Mouse (Mus musculus): ENCODE results near the gene Rapgefl1. TPM values are rescaled to one million over a fixed set of nuclear protein-coding genes. Genes with fewer than 3 reads are reported as not detected.

The Rapgefl1 gene
- polyA plus RNA-seq, 1 experiment from 2014 or later, result 5.8 TPM

DNA sequence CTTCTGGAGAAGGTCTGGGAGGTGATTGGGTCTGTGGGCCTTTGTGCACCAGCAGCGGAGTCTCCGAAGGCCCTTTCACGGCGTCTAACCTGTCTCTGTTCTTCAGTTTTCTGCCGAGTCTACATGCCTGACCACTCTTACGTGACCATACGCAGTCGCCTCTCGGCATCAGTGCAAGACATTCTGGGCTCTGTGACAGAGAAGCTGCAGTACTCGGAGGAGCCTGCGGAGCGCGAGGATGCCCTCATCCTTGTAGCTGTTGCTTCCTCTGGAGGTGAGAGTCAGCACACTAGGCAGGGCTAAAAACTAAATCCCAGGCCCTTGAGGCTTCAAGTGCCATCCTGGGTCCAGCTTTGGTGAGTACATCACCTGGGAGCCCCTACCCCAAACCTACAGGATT lies 9.4 kb downstream of the Rapgefl1 start:
- H3K4me1 ChIP-seq (replicated peaks), result peaks cover 21% of the 10 kb centered on the region
- no peak overlapping the region for H3K4me3 ChIP-seq (replicated peaks)
- no peak for ATAC-seq
- no peak overlapping the region for H3K9ac ChIP-seq (replicated peaks)
- H3K4me2 ChIP-seq (replicated peaks), result no peak overlapping the region
- 53% methylated on average over 13 of the region's 13 CpGs for WGBS
- H3K36me3 ChIP-seq, result 0 out of 2 replicates have a peak, but pooled peaks cover 5% of the 10 kb centered on the region
- H3K27me3 ChIP-seq, result 0 out of 2 replicates have a peak, but pooled peaks cover 9% of the 10 kb centered on the region
- no peaks in the 10 kb centered on the region for H3K9me3 ChIP-seq
- no peak overlapping the region for H3K27ac ChIP-seq

GRCm38 (mm10) chr11:98846865-98847604 lies 10.4 kb downstream of the Rapgefl1 start:
- Histone ChIP-seq H3K9ac (replicated peaks) (no peak overlapping the region), H3K9me3 (no peaks in the 10 kb centered on the region), H3K4me3 (replicated peaks) (no peak overlapping the region), H3K27me3 (0 out of 2 replicates have a peak, but pooled peaks cover 9% of the 10 kb centered on the region), H3K27ac (no peak overlapping the region), H3K36me3 (0 out of 2 replicates have a peak, but pooled peaks cover 6% of the 10 kb centered on the region), H3K4me1 (replicated peaks) (peaks cover 21% of the 10 kb centered on the region), H3K4me2 (replicated peaks) (no peak overlapping the region)
- ATAC-seq, result no peak
- 75% methylated on average over 19 of the region's 19 CpGs for WGBS

GRCm38 (mm10) chr11:98849196-98849894 lies 12.8 kb downstream of the Rapgefl1 start:
- peak; percentile 41; the same call in 1 of the 2 replicates for ATAC-seq
- H3K4me2 ChIP-seq (replicated peaks), result peak overlapping the region; percentile 37; the same call in 1 of the 2 replicates
- H3K36me3 ChIP-seq, result 0 out of 2 replicates have a peak, but pooled peaks cover 6% of the 10 kb centered on the region

DNA sequence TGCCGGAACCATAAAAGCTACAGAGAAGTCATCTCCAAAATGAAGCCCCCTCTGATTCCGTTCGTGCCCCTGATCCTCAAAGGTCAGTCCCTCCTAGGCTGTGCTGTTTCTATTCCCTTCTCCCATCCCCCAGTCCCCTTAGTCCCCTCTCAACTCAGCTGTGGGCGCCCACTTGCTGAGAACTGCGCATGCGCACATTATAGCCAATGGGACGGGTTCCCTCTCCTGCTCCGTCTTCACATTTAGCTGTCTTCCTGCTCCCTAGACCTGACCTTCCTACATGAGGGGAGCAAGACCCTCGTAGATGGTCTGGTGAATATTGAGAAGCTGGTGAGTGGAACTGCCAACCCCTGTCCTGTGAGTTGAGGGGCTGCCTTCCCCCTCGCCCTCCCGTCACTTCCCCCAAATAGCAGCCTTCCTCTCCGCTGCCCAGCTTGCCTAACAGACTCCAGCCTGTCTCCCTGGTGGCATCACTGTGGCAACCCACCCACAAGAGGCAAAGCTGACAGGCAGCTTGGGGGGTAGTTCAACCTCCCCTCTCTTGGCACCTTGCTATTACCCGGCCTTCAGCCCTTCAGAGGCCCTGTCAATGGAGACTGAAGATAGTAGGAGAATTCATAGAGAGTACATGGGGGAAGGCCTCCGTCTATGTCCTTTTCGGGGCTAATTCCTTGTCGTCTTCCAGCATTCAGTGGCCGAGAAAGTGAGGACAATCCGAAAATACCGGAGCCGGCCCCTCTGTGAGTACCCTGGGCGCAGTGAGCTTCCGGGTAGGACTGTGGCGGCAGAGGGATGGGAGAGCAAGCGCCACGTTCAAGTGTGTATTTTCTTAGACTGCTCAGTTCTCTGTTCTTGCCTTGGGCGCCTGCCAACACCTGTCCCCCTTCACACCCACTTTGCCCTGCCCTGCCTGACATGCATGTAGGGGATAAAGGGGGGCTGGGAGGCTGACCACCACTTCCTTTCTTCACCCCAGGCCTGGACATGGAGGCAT lies 13.8 kb downstream of the Rapgefl1 start:
- H3K9ac ChIP-seq (replicated peaks), result peak overlapping the region; percentile 54
- 65% methylated on average over 26 of the region's 26 CpGs for whole genome bisulfite sequencing
- peak overlapping the region; percentile 14; the same call in 1 of the 2 replicates for H3K4me3 ChIP-seq (replicated peaks)
- ATAC-seq, result peak; percentile 74
- H3K4me2 ChIP-seq (replicated peaks), result peak overlapping the region; percentile 37
- H3K4me1 ChIP-seq (replicated peaks), result peaks cover 21% of the 10 kb centered on the region
- no peak overlapping the region for H3K27ac ChIP-seq
- H3K9me3 ChIP-seq, result no peaks in the 10 kb centered on the region
- H3K27me3 ChIP-seq, result 0 out of 2 replicates have a peak, but pooled peaks cover 6% of the 10 kb centered on the region
- 0 out of 2 replicates have a peak, but pooled peaks cover 6% of the 10 kb centered on the region for H3K36me3 ChIP-seq

More at GRCm38 (mm10) chr11:98849196-98849894, 12.8 kb downstream of the Rapgefl1 start:
- Histone ChIP-seq H3K27me3 (0 out of 2 replicates have a peak, but pooled peaks cover 6% of the 10 kb centered on the region), H3K4me1 (replicated peaks) (peaks cover 21% of the 10 kb centered on the region), H3K4me3 (replicated peaks) (no peak overlapping the region), H3K27ac (no peak overlapping the region), H3K9me3 (no peaks in the 10 kb centered on the region), H3K9ac (replicated peaks) (0 out of 2 replicates have a peak overlapping the region, but pooled peaks have one; percentile 32)
- WGBS, result 10% methylated on average over 19 of the region's 19 CpGs

- 0 out of 2 replicates have a peak, but pooled peaks cover 2% of the 10 kb centered on the region for H3K36me3 ChIP-seq
- no peak for ATAC-seq
- no peaks in the 10 kb centered on the region for H3K9me3 ChIP-seq
- H3K9ac ChIP-seq (replicated peaks), result no peak overlapping the region
- H3K4me1 ChIP-seq (replicated peaks), result peaks cover 19% of the 10 kb centered on the region
- H3K4me3 ChIP-seq (replicated peaks), result no peak overlapping the region
- H3K27me3 ChIP-seq, result 0 out of 2 replicates have a peak, but pooled peaks cover 2% of the 10 kb centered on the region
- no peak overlapping the region for H3K27ac ChIP-seq
- no peak overlapping the region for H3K4me2 ChIP-seq (replicated peaks)
- 95% methylated on average over 8 of the region's 8 CpGs for WGBS
These were observed 17.5 kb downstream of the Rapgefl1 start for GRCm38 (mm10) chr11:98854116-98854515.

DNA sequence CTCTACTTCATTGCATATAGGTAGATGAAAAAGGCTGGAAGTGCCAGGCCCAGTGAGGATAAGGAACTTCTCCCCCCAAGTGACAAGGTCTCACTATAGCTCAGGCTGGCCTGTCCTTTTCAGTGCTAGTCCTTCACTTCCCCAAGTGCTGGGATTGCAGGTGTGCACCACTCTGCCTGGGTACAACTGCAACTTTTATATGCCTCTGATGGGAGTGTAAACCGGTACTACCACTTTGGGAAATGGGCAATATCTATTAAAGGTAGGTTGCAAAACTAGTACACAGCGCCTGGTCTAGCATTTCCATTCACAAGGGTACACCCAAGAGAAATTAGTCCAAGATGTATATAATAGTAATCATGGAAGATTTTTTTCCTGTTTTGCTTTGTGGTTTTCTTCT lies 18.1 kb downstream of the Rapgefl1 start:
- H3K4me1 ChIP-seq (replicated peaks), result peaks cover 13% of the 10 kb centered on the region
- H3K4me3 ChIP-seq (replicated peaks), result no peak overlapping the region
- 0 out of 2 replicates have a peak, but pooled peaks cover 2% of the 10 kb centered on the region for H3K36me3 ChIP-seq
- H3K27ac ChIP-seq, result no peak overlapping the region
- no peak overlapping the region for H3K9ac ChIP-seq (replicated peaks)
- no peaks in the 10 kb centered on the region for H3K9me3 ChIP-seq
- WGBS, result 90% methylated on average over 2 of the region's 2 CpGs
- H3K27me3 ChIP-seq, result no peaks in the 10 kb centered on the region
- ATAC-seq, result no peak
- H3K4me2 ChIP-seq (replicated peaks), result no peak overlapping the region

GRCm38 (mm10) chr11:98858759-98859731 lies 22.5 kb downstream of the Rapgefl1 start:
- Histone ChIP-seq H3K9me3 (no peaks in the 10 kb centered on the region), H3K4me3 (replicated peaks) (no peak overlapping the region), H3K36me3 (no peaks in the 10 kb centered on the region), H3K27me3 (no peaks in the 10 kb centered on the region), H3K4me1 (replicated peaks) (peaks cover 6% of the 10 kb centered on the region), H3K4me2 (replicated peaks) (no peak overlapping the region), H3K9ac (replicated peaks) (no peak overlapping the region), H3K27ac (no peak overlapping the region)
- WGBS, result 38% methylated on average over 14 of the region's 14 CpGs
- 0 out of 2 replicates have a peak, but pooled peaks have one; percentile 13 for ATAC-seq

DNA sequence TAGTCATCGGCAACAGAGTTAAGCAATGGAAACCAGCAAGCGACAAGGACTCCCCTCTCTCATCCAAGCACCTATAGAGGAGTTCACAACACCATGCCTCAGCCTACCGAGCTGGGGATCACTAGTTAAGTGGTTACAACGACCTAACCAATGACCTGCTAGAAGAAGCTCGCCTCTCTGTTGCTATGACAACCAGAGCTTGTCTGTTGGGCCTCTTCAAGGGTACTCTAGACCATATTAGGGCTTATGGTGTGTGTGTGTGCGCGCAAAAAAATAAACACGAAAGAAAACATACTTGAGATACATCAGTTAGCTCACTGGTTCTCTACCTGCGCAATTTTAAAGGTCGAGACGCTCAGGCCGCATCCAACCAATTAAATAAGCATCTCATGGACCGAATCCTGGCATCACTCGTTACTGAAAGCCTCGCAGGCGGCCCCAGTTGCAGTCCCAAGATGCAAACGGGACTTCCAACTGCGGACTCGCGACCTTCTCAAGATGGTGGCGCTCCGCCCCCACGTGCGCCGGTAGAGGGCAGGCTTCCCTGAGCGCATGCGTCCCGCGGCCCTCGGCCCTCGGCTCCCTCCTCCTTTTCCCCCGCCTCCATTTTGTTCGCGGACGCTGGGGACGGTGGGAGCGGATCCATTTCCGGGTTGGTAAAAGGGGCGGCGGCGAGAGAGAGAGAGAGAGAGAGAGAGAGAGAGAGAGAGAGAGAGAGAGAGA lies 26.6 kb downstream of the Rapgefl1 start, which contains the start of gene Wipf2:
Gene Wipf2 (plus strand): TSS at position 611 of the 723 bp plus-strand sequence.
- peak within 1 kb of the TSS; percentile 74 for H3K9ac ChIP-seq (replicated peaks)
- peak within 1 kb of the TSS; percentile 72 for H3K4me2 ChIP-seq (replicated peaks)
- H3K4me3 ChIP-seq (replicated peaks), result peak within 1 kb of the TSS; percentile 58
- 6% methylated on average over 40 of the region's 41 CpGs for WGBS
- peak; percentile 89 for ATAC-seq
- H3K27ac ChIP-seq, result peak within 1 kb of the TSS; percentile 93
- no peaks in the 10 kb centered on the region for H3K9me3 ChIP-seq
- peaks cover 22% of the 10 kb centered on the region for H3K4me1 ChIP-seq (replicated peaks)
- H3K27me3 ChIP-seq, result no peaks in the 10 kb centered on the region
- H3K36me3 ChIP-seq, result peaks cover 11% of the 10 kb centered on the region

DNA sequence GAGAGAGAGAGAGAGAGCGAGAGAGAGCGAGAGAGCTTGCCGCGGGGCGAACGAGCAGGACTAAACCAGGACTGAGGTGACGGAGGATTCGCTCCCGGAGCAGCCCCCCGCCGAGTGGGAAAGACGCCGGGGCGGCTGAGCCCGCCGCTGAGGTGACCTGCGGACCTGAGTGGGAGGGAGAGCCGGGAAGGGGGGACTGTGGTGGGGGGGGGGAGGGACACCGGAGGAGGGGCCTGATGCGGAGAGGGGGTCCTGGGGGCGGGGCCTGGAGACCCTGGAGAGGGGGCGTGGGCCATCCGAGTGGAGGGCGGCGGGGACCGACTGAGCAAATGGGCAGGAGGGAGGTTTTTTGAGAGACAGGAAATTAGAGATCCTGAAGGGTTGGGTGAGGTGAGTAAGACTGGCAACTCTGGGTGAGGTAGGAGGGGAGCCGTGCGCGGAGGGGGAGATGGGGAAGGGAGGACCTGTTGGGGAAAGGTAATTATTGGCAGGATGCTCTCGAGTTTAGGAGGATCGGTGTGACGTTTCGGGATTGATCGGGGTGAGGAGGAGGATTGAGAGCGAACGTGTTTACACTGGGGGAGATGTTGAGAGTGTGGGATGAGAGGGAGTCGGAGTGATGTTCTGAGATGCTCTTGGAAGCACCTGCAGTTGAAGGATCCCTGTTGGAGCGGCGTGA lies 27.3 kb downstream of the Rapgefl1 start:
- WGBS, result 1% methylated on average over 38 of the region's 39 CpGs
- peak overlapping the region; percentile 74 for H3K9ac ChIP-seq (replicated peaks)
- H3K4me3 ChIP-seq (replicated peaks), result peak overlapping the region; percentile 58
- H3K27me3 ChIP-seq, result no peaks in the 10 kb centered on the region
- H3K4me2 ChIP-seq (replicated peaks), result peak overlapping the region; percentile 72
- ATAC-seq, result peak; percentile 81
- H3K36me3 ChIP-seq, result peaks cover 16% of the 10 kb centered on the region
- H3K4me1 ChIP-seq (replicated peaks), result peaks cover 22% of the 10 kb centered on the region
- peak overlapping the region; percentile 93 for H3K27ac ChIP-seq
- H3K9me3 ChIP-seq, result no peaks in the 10 kb centered on the region
